Mouse (Mus musculus): ENCODE measurements around the gene Pmpca.
"Not testable (repeated sequence)": the region's sequence is repeated elsewhere in the genome, so short reads cannot be mapped to it uniquely, and the experiment has no call there.

Gene Pmpca

GRCm38 (mm10) chr2:26368572-26368971 is 20.6 kb upstream of the Pmpca start:
- DNase-seq (ENCODE audit: extremely low read depth, low read depth), result no peak

- DNase-seq (ENCODE audit: extremely low read depth, low read depth), result no peak
Observed at GRCm38 (mm10) chr2:26372396-26372795, 16.7 kb upstream of the Pmpca start.

- peak; percentile 68 for DNase-seq (ENCODE audit: extremely low read depth, low read depth)
Observed at GRCm38 (mm10) chr2:26380131-26380771, 8.9 kb upstream of the Pmpca start, which contains the start of gene Snapc4. Gene Snapc4 (minus strand): TSS chr2:26380653.

- DNase-seq (ENCODE audit: extremely low read depth, low read depth), result not testable (repeated sequence)
Observed at GRCm38 (mm10) chr2:26380871-26381270, 8.3 kb upstream of the Pmpca start.

GRCm38 (mm10) chr2:26387713-26388112 is 1.4 kb upstream of the Pmpca start:
- no peak for DNase-seq (ENCODE audit: extremely low read depth, low read depth)

GRCm38 (mm10) chr2:26388682-26389153 is 421 bp upstream of the Pmpca start:
- DNase-seq (ENCODE audit: extremely low read depth, low read depth), result no peak

- peak; percentile 23 for DNase-seq (ENCODE audit: extremely low read depth, low read depth)
Observed at GRCm38 (mm10) chr2:26390954-26391353, 1.8 kb downstream of the Pmpca start.

GRCm38 (mm10) chr2:26391617-26392016 is 2.5 kb downstream of the Pmpca start:
- no peak for DNase-seq (ENCODE audit: extremely low read depth, low read depth)

GRCm38 (mm10) chr2:26398978-26399377 is 9.8 kb downstream of the Pmpca start:
- no peak for DNase-seq (ENCODE audit: extremely low read depth, low read depth)

- no peak for DNase-seq (ENCODE audit: extremely low read depth, low read depth)
Observed at GRCm38 (mm10) chr2:26399647-26400046, 10.5 kb downstream of the Pmpca start.

- DNase-seq (ENCODE audit: extremely low read depth, low read depth), result no peak
Observed at GRCm38 (mm10) chr2:26400296-26400695, 11.2 kb downstream of the Pmpca start.

- DNase-seq (ENCODE audit: extremely low read depth, low read depth), result no peak
Observed at GRCm38 (mm10) chr2:26401023-26401422, 11.9 kb downstream of the Pmpca start.

- no peak for DNase-seq (ENCODE audit: extremely low read depth, low read depth)
Observed at GRCm38 (mm10) chr2:26402265-26402664, 13.1 kb downstream of the Pmpca start.

- DNase-seq (ENCODE audit: extremely low read depth, low read depth), result no peak
Observed at GRCm38 (mm10) chr2:26403306-26403705, 14.2 kb downstream of the Pmpca start.

GRCm38 (mm10) chr2:26408515-26409356 is 19.6 kb downstream of the Pmpca start, which contains the start of gene Inpp5e:
Gene Inpp5e (minus strand): TSS chr2:26409203.
- peak; percentile 64 for DNase-seq (ENCODE audit: extremely low read depth, low read depth)

- no peak for DNase-seq (ENCODE audit: extremely low read depth, low read depth)
Observed at GRCm38 (mm10) chr2:26409362-26409761, 20.2 kb downstream of the Pmpca start.

GRCm38 (mm10) chr2:26410091-26410490 is 21.0 kb downstream of the Pmpca start:
- DNase-seq (ENCODE audit: extremely low read depth, low read depth), result no peak

GRCm38 (mm10) chr2:26410931-26411411 is 21.8 kb downstream of the Pmpca start:
- DNase-seq (ENCODE audit: extremely low read depth, low read depth), result no peak

GRCm38 (mm10) chr2:26417066-26417465 is 27.9 kb downstream of the Pmpca start:
- no peak for DNase-seq (ENCODE audit: extremely low read depth, low read depth)

GRCm38 (mm10) chr2:26418120-26418519 is 29.0 kb downstream of the Pmpca start:
- no peak for DNase-seq (ENCODE audit: extremely low read depth, low read depth)

- no peak for DNase-seq (ENCODE audit: extremely low read depth, low read depth)
Observed at GRCm38 (mm10) chr2:26421969-26422368, 32.8 kb downstream of the Pmpca start.

- no peak for DNase-seq (ENCODE audit: extremely low read depth, low read depth)
Observed at GRCm38 (mm10) chr2:26423086-26423485, 33.9 kb downstream of the Pmpca start.
